Mouse (Mus musculus): Measurements from ENCODE around the gene Bank1. TPM values are rescaled to one million over a fixed set of nuclear protein-coding genes. Genes with fewer than 3 reads are reported as not detected.

Bank1 gene
- polyA plus RNA-seq, 1 experiment: 0.47 TPM

DNA sequence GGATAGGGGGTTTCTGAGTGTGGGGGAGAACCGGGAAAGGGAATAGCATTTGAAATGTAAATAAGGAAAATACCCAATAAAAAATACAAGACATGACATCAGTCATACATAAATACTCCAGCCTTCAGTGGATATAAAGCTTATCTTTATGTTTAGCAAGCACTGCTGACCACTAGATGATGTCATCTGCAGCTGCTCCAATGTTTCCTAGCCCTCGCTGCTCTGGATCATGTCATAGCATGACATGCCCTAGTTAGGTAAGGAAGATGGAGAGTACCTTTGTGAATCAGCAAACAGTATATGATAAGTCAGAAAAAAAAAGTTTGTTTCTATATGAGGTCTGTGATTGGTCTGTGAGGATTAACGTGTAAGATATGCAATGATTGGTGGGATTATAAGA is 68.1 kb downstream of the Bank1 start:
- TF ChIP-seq POLR2A (IDR thresholded peaks at IDR 0.05; ENCODE audit: low read depth, low read length) (no peak), CTCF (IDR thresholded peaks at IDR 0.05; ENCODE audit: extremely low read depth, insufficient read length, insufficient replicate concordance, low read depth, low read length) (no peak)
- H3K27ac ChIP-seq (ENCODE audit: insufficient read depth, low read depth, low read length): no peak overlapping the region
- 82% methylated on average over 3 of the region's 3 CpGs for WGBS
- H3K27me3 ChIP-seq (ENCODE audit: control insufficient read depth, insufficient read depth, low read length): no peaks in the 10 kb centered on the region
- H3K36me3 ChIP-seq (ENCODE audit: control insufficient read depth, insufficient read depth, low read length): no peaks in the 10 kb centered on the region
- no peak overlapping the region for H3K4me3 ChIP-seq (ENCODE audit: low read depth, low read length)
- no peaks in the 10 kb centered on the region for H3K4me1 ChIP-seq (ENCODE audit: control insufficient read depth, insufficient read depth, insufficient read length, low read length)

DNA sequence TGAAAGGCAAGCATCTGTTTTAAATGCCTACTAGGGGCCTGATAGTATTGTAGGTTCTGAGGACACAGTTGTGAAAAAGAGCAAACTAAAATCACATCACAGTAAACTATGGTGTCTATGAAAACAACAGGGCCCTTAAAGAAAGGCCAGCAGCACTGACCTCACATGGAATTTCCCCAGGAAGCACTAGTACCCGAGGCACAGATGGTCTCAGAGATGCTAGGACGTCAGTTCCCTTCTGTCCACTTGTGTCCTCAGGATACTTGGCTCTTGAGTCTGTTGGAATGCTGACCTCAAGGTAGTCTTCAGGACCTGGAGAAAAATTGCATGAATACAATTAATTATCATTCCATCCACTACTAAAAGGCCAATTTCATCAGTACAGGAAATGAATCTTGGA is 71.2 kb downstream of the Bank1 start:
- Histone ChIP-seq H3K27ac (ENCODE audit: insufficient read depth, low read depth, low read length) (no peak overlapping the region), H3K4me1 (ENCODE audit: control insufficient read depth, insufficient read depth, insufficient read length, low read length) (no peaks in the 10 kb centered on the region), H3K4me3 (ENCODE audit: low read depth, low read length) (no peak overlapping the region), H3K36me3 (ENCODE audit: control insufficient read depth, insufficient read depth, low read length) (no peaks in the 10 kb centered on the region), H3K27me3 (ENCODE audit: control insufficient read depth, insufficient read depth, low read length) (no peaks in the 10 kb centered on the region)
- TF ChIP-seq CTCF (IDR thresholded peaks at IDR 0.05; ENCODE audit: extremely low read depth, insufficient read length, insufficient replicate concordance, low read depth, low read length) (no peak), POLR2A (IDR thresholded peaks at IDR 0.05; ENCODE audit: low read depth, low read length) (no peak)
- 70% methylated on average over 2 of the region's 2 CpGs for WGBS

DNA sequence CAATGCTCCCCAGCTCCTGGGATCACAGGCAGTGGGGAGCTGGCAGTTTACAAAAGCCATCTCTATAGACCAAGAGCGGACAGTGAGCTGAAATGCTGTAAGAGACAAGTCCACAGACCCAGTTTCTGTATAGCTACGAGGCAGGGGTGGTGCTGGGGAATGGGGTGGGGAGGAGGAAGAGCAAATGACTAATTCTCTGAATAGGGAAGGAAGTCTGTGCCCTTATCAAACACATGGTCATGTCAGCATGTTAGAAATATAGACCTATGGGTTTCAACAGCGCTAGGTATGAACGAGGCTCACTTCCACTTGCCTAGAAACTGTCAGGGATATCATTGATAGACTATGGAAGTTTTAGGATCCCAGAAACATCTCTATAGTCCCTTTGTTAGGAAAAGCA is 73.0 kb downstream of the Bank1 start:
- no peak overlapping the region for H3K27ac ChIP-seq (ENCODE audit: insufficient read depth, low read depth, low read length)
- no peak for TF ChIP-seq CTCF (IDR thresholded peaks at IDR 0.05; ENCODE audit: extremely low read depth, insufficient read length, insufficient replicate concordance, low read depth, low read length)
- TF ChIP-seq POLR2A (IDR thresholded peaks at IDR 0.05; ENCODE audit: low read depth, low read length): no peak
- no peak overlapping the region for H3K4me3 ChIP-seq (ENCODE audit: low read depth, low read length)
- no peaks in the 10 kb centered on the region for H3K36me3 ChIP-seq (ENCODE audit: control insufficient read depth, insufficient read depth, low read length)
- H3K4me1 ChIP-seq (ENCODE audit: control insufficient read depth, insufficient read depth, insufficient read length, low read length): no peaks in the 10 kb centered on the region
- H3K27me3 ChIP-seq (ENCODE audit: control insufficient read depth, insufficient read depth, low read length): no peaks in the 10 kb centered on the region
- WGBS: 48% methylated on average over 4 of the region's 4 CpGs

- WGBS: 88% methylated on average over 4 of the region's 4 CpGs
- no peak for TF ChIP-seq CTCF (IDR thresholded peaks at IDR 0.05; ENCODE audit: extremely low read depth, insufficient read length, insufficient replicate concordance, low read depth, low read length)
- no peak for TF ChIP-seq POLR2A (IDR thresholded peaks at IDR 0.05; ENCODE audit: low read depth, low read length)
Observed at GRCm38 (mm10) chr3:136251578-136251977, 74.3 kb downstream of the Bank1 start.

GRCm38 (mm10) chr3:136247331-136247730 is 78.5 kb downstream of the Bank1 start:
- Histone ChIP-seq H3K4me1 (ENCODE audit: control insufficient read depth, insufficient read depth, insufficient read length, low read length) (no peaks in the 10 kb centered on the region), H3K27me3 (ENCODE audit: control insufficient read depth, insufficient read depth, low read length) (no peaks in the 10 kb centered on the region), H3K27ac (ENCODE audit: insufficient read depth, low read depth, low read length) (no peak overlapping the region), H3K4me3 (ENCODE audit: low read depth, low read length) (no peak overlapping the region), H3K36me3 (ENCODE audit: control insufficient read depth, insufficient read depth, low read length) (no peaks in the 10 kb centered on the region)
- WGBS: 75% methylated on average over 5 of the region's 5 CpGs
- no peak for TF ChIP-seq CTCF (IDR thresholded peaks at IDR 0.05; ENCODE audit: extremely low read depth, insufficient read length, insufficient replicate concordance, low read depth, low read length)
- no peak for TF ChIP-seq POLR2A (IDR thresholded peaks at IDR 0.05; ENCODE audit: low read depth, low read length)

More at GRCm38 (mm10) chr3:136251578-136251977, 74.3 kb downstream of the Bank1 start:
- no peaks in the 10 kb centered on the region for H3K4me1 ChIP-seq (ENCODE audit: control insufficient read depth, insufficient read depth, insufficient read length, low read length)
- no peak overlapping the region for H3K27ac ChIP-seq (ENCODE audit: insufficient read depth, low read depth, low read length)
- H3K27me3 ChIP-seq (ENCODE audit: control insufficient read depth, insufficient read depth, low read length): no peaks in the 10 kb centered on the region
- no peak overlapping the region for H3K4me3 ChIP-seq (ENCODE audit: low read depth, low read length)
- no peaks in the 10 kb centered on the region for H3K36me3 ChIP-seq (ENCODE audit: control insufficient read depth, insufficient read depth, low read length)

GRCm38 (mm10) chr3:136244931-136245330 is 80.9 kb downstream of the Bank1 start:
- no peaks in the 10 kb centered on the region for H3K36me3 ChIP-seq (ENCODE audit: control insufficient read depth, insufficient read depth, low read length)
- H3K27me3 ChIP-seq (ENCODE audit: control insufficient read depth, insufficient read depth, low read length): no peaks in the 10 kb centered on the region
- TF ChIP-seq CTCF (IDR thresholded peaks at IDR 0.05; ENCODE audit: extremely low read depth, insufficient read length, insufficient replicate concordance, low read depth, low read length) (no peak), POLR2A (IDR thresholded peaks at IDR 0.05; ENCODE audit: low read depth, low read length) (no peak)
- no peak overlapping the region for H3K4me3 ChIP-seq (ENCODE audit: low read depth, low read length)
- H3K4me1 ChIP-seq (ENCODE audit: control insufficient read depth, insufficient read depth, insufficient read length, low read length): no peaks in the 10 kb centered on the region
- WGBS: 89% methylated on average over 2 of the region's 2 CpGs
- no peak overlapping the region for H3K27ac ChIP-seq (ENCODE audit: insufficient read depth, low read depth, low read length)

DNA sequence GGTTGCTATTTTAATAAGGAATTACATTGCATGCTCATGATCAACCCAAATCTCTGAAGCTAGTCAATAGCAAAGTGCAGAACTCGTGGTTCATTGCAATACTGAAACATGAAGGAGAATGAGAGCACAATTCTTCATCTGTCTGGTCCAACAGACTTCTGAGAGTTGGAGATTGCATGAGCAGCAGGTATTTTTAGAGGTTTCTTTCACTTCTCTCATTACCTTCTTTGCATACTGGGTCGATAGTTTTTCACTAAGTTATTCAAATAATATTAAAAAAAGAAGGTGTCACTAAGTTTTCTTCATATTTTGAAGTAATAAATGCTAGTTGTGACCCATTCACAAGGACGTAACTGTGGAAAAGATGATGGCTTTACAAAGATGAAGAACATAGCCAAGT is 87.1 kb downstream of the Bank1 start:
- Histone ChIP-seq H3K4me1 (ENCODE audit: control insufficient read depth, insufficient read depth, insufficient read length, low read length) (no peaks in the 10 kb centered on the region), H3K27me3 (ENCODE audit: control insufficient read depth, insufficient read depth, low read length) (no peaks in the 10 kb centered on the region), H3K4me3 (ENCODE audit: low read depth, low read length) (no peak overlapping the region), H3K36me3 (ENCODE audit: control insufficient read depth, insufficient read depth, low read length) (no peaks in the 10 kb centered on the region), H3K27ac (ENCODE audit: insufficient read depth, low read depth, low read length) (no peak overlapping the region)
- TF ChIP-seq CTCF (IDR thresholded peaks at IDR 0.05; ENCODE audit: extremely low read depth, insufficient read length, insufficient replicate concordance, low read depth, low read length) (no peak), POLR2A (IDR thresholded peaks at IDR 0.05; ENCODE audit: low read depth, low read length) (no peak)
- WGBS: 78% methylated on average over 3 of the region's 3 CpGs

GRCm38 (mm10) chr3:136233507-136233906 is 92.4 kb downstream of the Bank1 start:
- Histone ChIP-seq H3K4me1 (ENCODE audit: control insufficient read depth, insufficient read depth, insufficient read length, low read length) (no peaks in the 10 kb centered on the region), H3K27ac (ENCODE audit: insufficient read depth, low read depth, low read length) (no peak overlapping the region), H3K4me3 (ENCODE audit: low read depth, low read length) (no peak overlapping the region), H3K36me3 (ENCODE audit: control insufficient read depth, insufficient read depth, low read length) (no peaks in the 10 kb centered on the region), H3K27me3 (ENCODE audit: control insufficient read depth, insufficient read depth, low read length) (no peaks in the 10 kb centered on the region)
- TF ChIP-seq CTCF (IDR thresholded peaks at IDR 0.05; ENCODE audit: extremely low read depth, insufficient read length, insufficient replicate concordance, low read depth, low read length) (no peak), POLR2A (IDR thresholded peaks at IDR 0.05; ENCODE audit: low read depth, low read length) (no peak)
- 77% methylated on average over 2 of the region's 2 CpGs for WGBS
